9 mouse cellular contexts compared by ENCODE assay signal in the genomic region with DNA sequence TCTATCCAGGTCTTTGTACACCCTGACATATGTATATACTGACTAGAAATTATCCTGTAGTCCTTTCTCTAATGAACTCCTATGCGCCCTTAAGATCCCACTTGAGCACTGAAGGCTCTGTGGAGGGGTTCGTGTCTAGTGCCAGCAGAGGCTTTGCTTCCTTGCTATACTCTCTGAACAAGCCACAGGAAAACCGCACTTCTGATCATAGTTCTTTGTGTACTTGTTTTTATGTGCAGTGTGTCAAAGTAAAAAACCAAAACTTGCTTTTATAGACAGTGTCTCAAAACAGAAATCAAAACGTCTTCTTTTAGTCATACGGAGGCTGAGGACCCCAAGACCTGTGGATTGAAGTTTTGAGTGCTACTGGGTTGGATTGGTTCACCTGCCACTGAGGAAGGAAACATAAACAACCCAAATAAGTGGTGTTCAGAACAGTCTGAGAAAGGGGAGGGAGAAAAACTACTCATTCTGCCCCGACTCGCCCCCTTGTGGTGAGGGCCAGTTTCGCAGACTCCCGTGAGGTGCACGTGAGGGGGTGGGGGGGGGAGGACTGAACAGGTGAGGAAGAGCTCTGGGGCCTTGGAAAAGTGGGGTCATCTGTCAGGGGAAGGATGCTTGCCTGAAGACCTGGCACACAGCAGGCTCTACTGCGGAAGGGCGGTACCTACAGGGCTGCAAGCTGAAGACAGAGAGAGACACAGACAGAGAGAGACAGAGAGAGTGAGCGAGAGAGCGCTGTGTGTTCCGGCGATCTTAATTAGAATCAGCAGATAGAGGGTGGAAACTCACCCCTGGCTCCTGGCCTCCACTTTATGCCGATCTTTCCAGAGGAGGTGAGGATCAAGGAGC. TPM values are rescaled to one million over a fixed set of nuclear protein-coding genes. Genes with fewer than 3 reads are reported as not detected.
DNase-seq lines count a peak whose midpoint lies in the region; ATAC-seq and TF ChIP-seq lines count a peak whose summit lies in the region.
"Had no signal": no experiment of that assay in that cellular context is flagged by ENCODE, and none has a peak within 500 bp of the region (broad histone marks: within the 10 kb centered on the region; RNA-seq: fewer than 3 reads in every experiment).

No protein-coding gene starts in this region.

- H3K36me3 ChIP-seq in hindbrain, embryonic 16.5 days (ENCODE audit: control insufficient read depth, insufficient read depth, low read length), result no peaks in the 10 kb centered on the region
- H3K36me3 ChIP-seq in hindbrain, embryonic 13.5 days, result no peaks in the 10 kb centered on the region; the same call in 1 of the 2 replicates
- no peaks in the 10 kb centered on the region for H3K36me3 ChIP-seq in ES-E14 (ENCODE audit: control insufficient read depth, insufficient read depth, low read length, poor library complexity, severe bottlenecking)
- H3K36me3 ChIP-seq: embryonic facial prominence, embryonic 15.5 days had no signal

- peak; percentile 61; the same call in 1 of the 2 replicates for ATAC-seq in hindbrain, embryonic 16.5 days
- no peak for ATAC-seq in hindbrain, embryonic 13.5 days (ENCODE audit: low FRiP score)

- no peak overlapping the region for H3K9ac ChIP-seq in hindbrain, embryonic 16.5 days (ENCODE audit: low read depth, low read length)
- no peak overlapping the region for H3K9ac ChIP-seq in hindbrain, embryonic 13.5 days
- H3K9ac ChIP-seq in ES-E14 (ENCODE audit: insufficient read depth, low read depth, low read length, poor library complexity, severe bottlenecking), result peak overlapping the region; percentile 54
- H3K9ac ChIP-seq: embryonic facial prominence, embryonic 15.5 days had no signal

- H3K4me2 ChIP-seq in hindbrain, embryonic 16.5 days (ENCODE audit: low read length), result peak overlapping the region; percentile 23; the same call in 1 of the 2 replicates
- no peak overlapping the region for H3K4me2 ChIP-seq in hindbrain, embryonic 13.5 days
- H3K4me2 ChIP-seq: embryonic facial prominence, embryonic 15.5 days had no signal

- 47% methylated on average over 17 of the region's 17 CpGs for WGBS in hindbrain, embryonic 16.5 days
- 49% methylated on average over 17 of the region's 17 CpGs for WGBS in hindbrain, embryonic 13.5 days
- WGBS in lung, adult 2 months, result 40% methylated on average over 17 of the region's 17 CpGs

- H3K4me3 ChIP-seq in hindbrain, embryonic 16.5 days (ENCODE audit: low read length), result no peak overlapping the region
- no peak overlapping the region for H3K4me3 ChIP-seq in hindbrain, embryonic 13.5 days
- peak overlapping the region; percentile 42 to 60 for H3K4me3 ChIP-seq in ES-E14 (ENCODE audit: insufficient read depth in 1 of 2, low read depth in 1 of 2, low read length in 2 of 2, poor library complexity in 1 of 2, severe bottlenecking in 1 of 2)
- no peak overlapping the region for H3K4me3 ChIP-seq in cortical plate, adult 2 months (ENCODE audit: insufficient read depth, low read length)
- H3K4me3 ChIP-seq in lung, adult 2 months (replicated peaks; ENCODE audit: extremely low read depth, low read depth, low read length), result no peak overlapping the region
- H3K4me3 ChIP-seq: embryonic facial prominence, embryonic 15.5 days had no signal

- no peaks in the 10 kb centered on the region for H3K4me1 ChIP-seq in hindbrain, embryonic 16.5 days (ENCODE audit: control insufficient read depth, insufficient read depth, low read depth, low read length)
- H3K4me1 ChIP-seq in hindbrain, embryonic 13.5 days (replicated peaks), result no peaks in the 10 kb centered on the region
- peaks cover 2% of the 10 kb centered on the region in 2 experiments; a peak in 1 of 4 replicates for H3K4me1 ChIP-seq in ES-E14 (ENCODE audit: control insufficient read depth in 2 of 2, insufficient read depth in 2 of 2, low read length in 2 of 2, poor library complexity in 1 of 2)
- H3K4me1 ChIP-seq in cortical plate, adult 2 months (ENCODE audit: control insufficient read depth, insufficient read depth, low read length), result no peaks in the 10 kb centered on the region
- no peaks in the 10 kb centered on the region for H3K4me1 ChIP-seq in lung, adult 2 months (ENCODE audit: control insufficient read depth, insufficient read depth, low read length)

- no peaks in the 10 kb centered on the region for H3K27me3 ChIP-seq in hindbrain, embryonic 16.5 days (replicated peaks; ENCODE audit: control insufficient read depth, insufficient read depth, low read length)
- H3K27me3 ChIP-seq in hindbrain, embryonic 13.5 days, result no peaks in the 10 kb centered on the region
- H3K27me3 ChIP-seq: embryonic facial prominence, embryonic 15.5 days had no signal

- peak; percentile 46; the same call in 1 of the 2 replicates for TF ChIP-seq CTCF in cortical plate, adult 2 months (IDR thresholded peaks at IDR 0.05; ENCODE audit: extremely low read depth, insufficient read depth, low read length)
- TF ChIP-seq CTCF in lung, adult 2 months (IDR thresholded peaks at IDR 0.05; ENCODE audit: insufficient read depth, low read length), result peak; percentile 46

- in situ Hi-C loops in ES-E14 (cut with MboI; ENCODE audit: low sequenced_read_pairs in 2 of 2, unreplicated experiment in 2 of 2), result no loop called here

- no peaks in the 10 kb centered on the region for H3K9me3 ChIP-seq in hindbrain, embryonic 16.5 days (ENCODE audit: control insufficient read depth, low read length)
- H3K9me3 ChIP-seq in hindbrain, embryonic 13.5 days, result no peaks in the 10 kb centered on the region
- no peaks in the 10 kb centered on the region for H3K9me3 ChIP-seq in ES-E14 (ENCODE audit: control insufficient read depth, insufficient read depth, low read depth, low read length)
- H3K9me3 ChIP-seq: embryonic facial prominence, embryonic 15.5 days had no signal

- TF ChIP-seq POLR2A in cortical plate, adult 2 months (IDR thresholded peaks at IDR 0.05; ENCODE audit: extremely low read depth, insufficient read depth, low read length), result no peak
- no peak for TF ChIP-seq POLR2A in lung, adult 2 months (IDR thresholded peaks at IDR 0.05; ENCODE audit: borderline replicate concordance, extremely low read depth, low read depth, low read length)

- H3K27ac ChIP-seq in hindbrain, embryonic 16.5 days (ENCODE audit: low read depth, low read length), result no peak overlapping the region
- no peak overlapping the region for H3K27ac ChIP-seq in hindbrain, embryonic 13.5 days
- no peak overlapping the region for H3K27ac ChIP-seq in ES-E14 (ENCODE audit: insufficient read depth, low read depth, low read length, poor library complexity, severe bottlenecking)
- H3K27ac ChIP-seq in cortical plate, adult 2 months (ENCODE audit: insufficient read depth, low read length), result no peak overlapping the region
- H3K27ac ChIP-seq: embryonic facial prominence, embryonic 15.5 days had no signal

- peak; percentile 62 for DNase-seq in ES-E14 (ENCODE audit: low read depth, low spot score)
- peak; percentile 90 for DNase-seq in induced T-regulatory cell, adult 2 months (ENCODE audit: low read depth)
- DNase-seq in lung, adult 2 months, result peak; percentile 30
- DNase-seq in retina, postnatal 7 days (ENCODE audit: low read depth, low spot score), result peak; percentile 39
- DNase-seq in layer of hippocampus, adult 9-11 months, result no peak

TF ChIP-seq in ES-E14, 5 proteins besides CTCF, POLR2A, EP300 and RAD21:
- TF ChIP-seq ZNF384 (IDR thresholded peaks at IDR 0.05; ENCODE audit: low read depth, low read length), result no peak
- TF ChIP-seq HCFC1 (IDR thresholded peaks at IDR 0.05; ENCODE audit: borderline replicate concordance, insufficient read depth, low read length), result no peak
- TF ChIP-seq ZC3H11A (IDR thresholded peaks at IDR 0.05; ENCODE audit: borderline replicate concordance, low read depth, low read length), result no peak; the same call in 1 of the 2 replicates
- no peak for TF ChIP-seq MAFK (IDR thresholded peaks at IDR 0.05; ENCODE audit: insufficient read depth, low read depth, low read length)
- no peak for TF ChIP-seq CHD2 (IDR thresholded peaks at IDR 0.05; ENCODE audit: low read depth, low read length)

RNA-seq across cellular contexts. Expression of a gene that starts 48.3 kb away (rescaled TPM):
- 85.4 and 88.0 TPM in 2 replicates for polyA plus RNA-seq in hindbrain, embryonic 16.5 days (2015; fragmentation: Nextera tagmentation; extraction: Ambion mirVana)
- 86.2 and 92.6 TPM in 2 replicates for polyA plus RNA-seq in hindbrain, embryonic 13.5 days (2015; fragmentation: Nextera tagmentation; extraction: Ambion mirVana)
- total RNA-seq in ES-E14 (2012; rRNA removed), result 179 and 188 TPM in 2 replicates
- 148 and 153 TPM in 2 replicates for polyA plus RNA-seq in cortical plate, adult 2 months (2012; rRNA removed)
- 212 and 283 TPM in 2 replicates for polyA plus RNA-seq in lung, adult 2 months (2012; rRNA removed)

Comparison
In these comparisons a context has a peak if more than half of its experiments do, and no peak if none do; other contexts are left out.
1. H3K4me3 ChIP-seq: peak in ES-E14 (2 of 2); none in hindbrain, embryonic 16.5 days (single experiment), hindbrain, embryonic 13.5 days (single experiment), cortical plate, adult 2 months (single experiment) and lung, adult 2 months (single experiment).